Mouse (Mus musculus) ovary, adult 18-20 months (tissue): ENCODE measurements around the gene Atp6v0a2.
A peak's percentile ranks its signal among the peaks of the same experiment; 100 is the strongest.

ENCODE experiments used
- DNase-seq: peaks from one replicate; pipeline ENCODE4 v3.0.0; 2022; ENCODE audit warnings: low spot score, mixed read lengths

Gene Atp6v0a2

DNA sequence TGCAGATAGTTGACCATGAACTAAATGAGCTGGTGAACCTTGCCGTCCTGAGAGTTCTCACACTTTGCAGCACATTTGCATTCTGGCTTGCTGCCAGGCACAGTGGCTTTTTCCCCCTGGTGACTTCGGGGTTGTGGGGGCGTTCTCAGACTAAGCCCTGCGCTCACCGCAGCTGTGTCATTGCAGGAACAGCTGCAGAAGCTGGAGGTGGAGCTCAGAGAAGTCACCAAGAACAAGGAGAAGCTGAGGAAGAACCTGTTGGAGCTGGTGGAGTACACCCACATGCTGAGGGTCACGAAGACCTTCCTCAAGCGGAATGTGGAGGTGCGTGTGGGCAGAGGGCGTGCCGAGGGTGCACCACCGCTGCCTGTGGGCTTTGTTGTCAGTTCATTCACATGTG lies 8.9 kb downstream of the Atp6v0a2 start:
- no peak for DNase-seq

DNA sequence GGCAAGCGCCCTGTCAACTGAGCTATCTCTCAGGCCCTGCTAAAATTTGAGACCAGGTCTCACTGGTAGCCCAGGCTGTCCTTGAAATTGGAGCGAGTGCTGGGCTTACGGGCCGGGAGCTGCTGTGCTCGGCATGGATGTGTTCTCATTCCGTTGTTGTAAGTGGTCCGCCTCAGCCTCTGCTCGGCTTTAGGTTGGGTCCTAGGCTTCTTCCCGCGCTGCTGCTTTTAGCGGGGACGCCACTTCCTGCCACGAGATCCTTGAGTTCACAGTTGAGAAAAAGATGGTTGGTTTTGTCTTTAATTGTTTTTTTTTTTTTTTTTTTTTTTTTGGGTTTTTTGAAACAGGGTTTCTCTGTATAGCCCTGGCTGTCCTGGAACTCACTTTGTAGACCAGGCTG lies 9.5 kb downstream of the Atp6v0a2 start:
- DNase-seq = no peak

DNA sequence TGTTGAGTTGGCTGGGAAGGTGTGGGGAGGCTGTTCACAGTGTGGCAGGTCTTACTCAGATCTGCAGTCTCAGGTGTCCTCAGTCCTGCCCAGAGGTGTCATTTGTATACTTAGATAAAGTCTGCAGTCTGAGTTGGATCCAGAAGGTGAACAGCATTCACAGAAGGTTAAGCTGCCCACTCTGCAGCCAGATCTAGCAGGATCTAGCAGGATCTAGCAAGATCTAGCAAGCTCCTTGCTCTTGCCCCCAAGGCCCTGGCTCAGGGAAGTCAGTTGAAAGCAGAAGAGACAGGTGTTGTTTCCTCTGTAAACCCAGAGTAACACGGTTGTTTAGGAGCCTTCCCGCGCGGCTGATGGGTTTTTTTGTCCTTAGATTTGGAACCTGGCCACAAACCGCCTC lies 85.4 kb downstream of the Atp6v0a2 start:
- DNase-seq = no peak

DNA sequence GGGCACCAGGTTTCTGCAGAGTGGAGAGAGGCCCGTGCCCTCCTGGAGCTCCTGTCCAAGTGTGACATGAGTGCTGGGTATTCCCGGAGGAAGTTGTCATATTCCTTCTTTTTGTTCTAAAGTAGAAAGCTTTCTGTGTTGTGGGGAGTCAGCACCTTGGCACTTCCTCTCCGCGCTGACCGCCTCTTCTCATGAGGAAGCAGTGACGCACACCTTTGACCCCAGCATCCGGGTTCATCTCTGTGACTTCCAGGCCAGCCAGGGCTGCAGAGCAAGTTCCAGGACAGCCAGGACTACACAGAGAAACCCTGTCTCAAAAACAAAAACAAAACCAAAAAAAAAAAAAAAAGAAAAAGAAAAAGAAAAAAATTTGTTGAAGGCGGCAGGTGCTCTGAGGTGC lies 86.8 kb downstream of the Atp6v0a2 start:
- no peak for DNase-seq

DNA sequence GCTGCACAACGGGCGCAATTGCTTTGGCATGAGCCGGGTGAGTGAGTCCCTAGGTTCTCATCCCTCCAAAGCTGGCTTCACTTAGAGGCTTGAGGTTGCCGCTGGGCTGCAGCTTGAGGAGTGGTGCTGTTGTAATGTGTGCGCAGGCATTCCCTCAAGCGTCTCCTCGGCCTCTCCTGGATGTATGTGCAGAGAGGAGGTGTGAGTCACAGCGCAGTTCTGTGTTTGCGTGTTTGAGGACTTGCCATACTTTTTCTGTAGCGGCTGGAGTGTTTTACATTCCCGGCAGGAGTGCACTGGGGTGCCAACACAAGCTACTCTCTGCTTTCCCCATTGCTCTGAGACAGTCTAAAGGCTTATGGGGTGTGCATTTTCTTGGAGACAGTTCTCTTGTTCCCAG lies 89.6 kb downstream of the Atp6v0a2 start:
- DNase-seq = no peak

DNA sequence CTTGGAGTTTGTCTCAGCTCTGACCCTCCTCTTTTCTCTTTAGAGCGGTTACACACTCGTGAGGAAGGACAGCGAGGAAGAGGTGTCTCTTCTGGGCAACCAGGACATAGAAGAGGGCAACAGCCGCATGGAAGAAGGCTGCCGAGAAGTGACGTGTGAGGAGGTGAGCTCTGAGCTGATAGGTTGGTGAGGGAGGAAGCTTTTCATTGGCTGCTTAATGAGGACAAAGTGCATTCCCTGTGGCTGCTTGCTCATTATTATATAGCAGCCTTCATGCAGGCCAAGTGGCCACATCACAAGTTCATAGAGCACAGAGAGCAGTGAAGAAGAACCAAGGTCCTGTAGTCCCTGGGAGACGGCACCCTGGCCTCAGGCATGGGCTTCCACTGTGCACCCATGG lies 90.0 kb downstream of the Atp6v0a2 start:
- no peak for DNase-seq

DNA sequence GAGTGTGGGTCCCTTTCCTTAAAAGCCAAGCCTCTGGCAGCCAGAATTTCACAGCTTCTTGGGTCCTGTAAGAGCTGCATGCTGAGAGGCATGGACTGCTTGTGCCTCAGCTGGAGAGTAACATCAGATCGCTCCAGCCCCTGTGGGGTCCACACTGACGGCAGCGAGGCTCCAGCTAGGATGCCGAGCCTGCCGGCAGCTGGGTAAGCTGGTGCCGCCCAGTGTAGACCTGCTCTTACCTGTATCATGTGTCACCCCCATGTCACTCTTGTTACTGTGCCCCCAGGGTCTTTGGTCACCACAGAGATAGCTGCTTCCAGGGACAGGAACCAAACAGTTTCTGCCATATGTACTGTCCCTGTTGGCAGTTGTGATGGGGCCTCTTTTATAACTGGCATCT lies 94.7 kb downstream of the Atp6v0a2 start:
- DNase-seq = no peak

DNA sequence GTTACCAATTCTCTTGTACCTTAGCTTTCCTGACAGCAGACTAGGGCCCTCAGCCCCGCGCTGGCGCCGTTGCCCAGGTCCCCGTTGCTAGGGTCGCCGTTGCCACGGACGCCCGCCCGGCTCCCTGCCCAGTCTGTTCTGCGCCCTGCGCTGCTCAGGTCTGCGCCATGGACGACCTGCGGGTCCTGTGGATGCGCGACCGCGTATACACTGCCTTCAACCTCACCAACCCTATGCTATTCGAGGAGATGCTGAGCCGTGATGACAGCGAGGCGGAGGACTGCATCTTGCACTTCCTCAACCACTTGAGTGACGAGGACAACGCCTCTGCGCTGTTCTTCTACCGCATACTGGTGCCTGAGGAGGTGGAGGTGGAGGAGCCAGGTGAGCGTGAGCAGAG lies 96.6 kb downstream of the Atp6v0a2 start, which contains the start of gene Dnah10:
Gene Dnah10 (plus strand): TSS at position 89 of the 400 bp plus-strand sequence.
- no peak for DNase-seq

DNA sequence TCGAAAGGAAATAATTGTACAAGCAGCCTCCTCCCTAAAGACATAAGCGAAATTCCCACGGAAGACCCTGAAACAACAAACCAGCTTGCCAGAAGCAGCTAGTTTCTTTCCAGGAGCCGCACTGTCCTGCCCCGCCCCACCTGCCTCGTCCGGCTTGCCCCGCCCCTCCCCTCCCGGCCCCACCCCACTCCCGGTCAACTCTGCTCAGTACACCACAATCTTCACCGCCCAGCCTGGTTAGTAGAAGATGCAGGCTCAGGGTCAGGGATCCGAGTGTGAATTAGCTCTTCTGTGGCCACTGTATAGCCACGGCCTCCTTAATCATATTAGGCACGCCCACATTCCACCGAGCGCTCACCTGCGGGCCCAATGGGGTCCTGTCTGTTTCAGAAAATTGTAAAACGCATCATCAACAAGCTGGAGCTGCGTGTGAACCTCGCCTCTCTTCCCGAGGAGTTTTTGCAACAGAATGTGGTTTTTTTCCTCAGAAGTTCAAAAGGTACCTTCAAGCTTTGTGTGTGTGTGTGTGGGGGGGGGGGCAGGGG lies 101.4 kb downstream of the Atp6v0a2 start:
- no peak for DNase-seq

DNA sequence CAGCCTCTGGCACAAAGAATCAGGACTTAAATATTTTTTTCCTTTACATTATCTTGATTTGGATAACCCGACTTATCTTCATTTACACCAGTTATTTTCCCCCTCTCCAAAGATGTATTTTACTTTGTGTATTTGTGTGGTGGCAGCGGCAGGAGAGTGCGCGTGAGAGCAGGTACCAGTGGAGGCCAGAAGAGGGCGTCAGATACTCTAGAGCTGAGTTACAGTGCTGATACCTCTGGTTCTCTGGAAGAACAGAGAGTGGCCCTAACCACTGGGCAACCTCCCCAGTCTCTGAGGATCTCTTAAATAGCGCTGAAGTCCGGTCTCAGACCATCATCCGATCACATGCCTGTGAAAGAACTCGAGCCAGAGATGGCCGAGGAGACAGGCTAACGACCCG lies 105.6 kb downstream of the Atp6v0a2 start:
- no peak for DNase-seq

DNA sequence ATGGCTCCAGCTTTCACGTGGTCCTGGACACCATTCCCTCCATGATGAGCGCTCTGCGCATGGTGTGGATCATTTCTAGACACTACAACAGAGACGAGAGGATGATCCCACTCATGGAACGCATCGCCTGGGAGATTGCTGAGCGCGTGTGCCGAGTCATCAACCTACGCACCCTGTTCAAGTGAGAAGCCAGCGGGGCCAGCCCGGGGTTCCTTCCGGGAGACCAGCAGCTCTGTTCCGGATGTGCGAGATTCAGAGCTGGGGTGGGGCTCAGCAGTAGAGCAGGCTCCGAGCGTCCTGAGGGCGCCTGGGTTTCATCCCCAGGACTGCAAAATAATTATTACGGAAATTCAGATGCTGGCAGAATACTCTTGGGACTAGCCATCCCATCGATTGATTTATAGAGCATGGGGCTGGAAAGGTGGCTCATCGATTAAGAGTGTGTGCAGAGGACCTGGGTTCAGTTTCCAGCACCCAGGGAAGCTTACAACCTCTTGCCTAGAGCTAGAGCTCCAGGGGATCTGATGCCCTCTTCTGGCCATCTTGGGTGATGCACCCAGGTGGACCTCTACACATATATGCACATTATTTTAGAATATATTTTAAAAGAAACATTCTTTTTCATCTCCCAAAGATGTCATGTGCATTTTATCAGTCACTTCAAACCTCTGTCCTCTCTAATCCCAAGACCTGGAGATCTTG lies 113.7 kb downstream of the Atp6v0a2 start:
- no peak for DNase-seq

DNA sequence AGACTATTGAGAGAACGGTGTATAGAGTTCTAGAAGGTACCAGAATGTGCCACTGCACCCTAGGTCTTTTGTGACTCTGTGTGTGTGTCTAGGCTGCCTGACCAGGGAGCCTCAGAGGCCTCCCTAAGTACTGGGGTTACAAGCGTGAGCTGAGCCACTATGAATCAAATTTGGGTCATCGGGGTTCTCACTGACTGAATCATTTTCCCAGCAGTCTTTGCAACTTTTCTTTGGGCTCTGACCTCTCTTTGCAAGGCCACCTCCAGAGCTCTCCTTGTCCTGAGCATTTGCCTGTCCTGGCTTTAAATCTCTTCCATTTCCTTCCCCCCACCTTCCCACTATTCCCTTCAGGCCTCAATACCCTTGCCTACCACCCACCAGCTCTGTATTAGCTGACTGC lies 115.5 kb downstream of the Atp6v0a2 start:
- DNase-seq = no peak

DNA sequence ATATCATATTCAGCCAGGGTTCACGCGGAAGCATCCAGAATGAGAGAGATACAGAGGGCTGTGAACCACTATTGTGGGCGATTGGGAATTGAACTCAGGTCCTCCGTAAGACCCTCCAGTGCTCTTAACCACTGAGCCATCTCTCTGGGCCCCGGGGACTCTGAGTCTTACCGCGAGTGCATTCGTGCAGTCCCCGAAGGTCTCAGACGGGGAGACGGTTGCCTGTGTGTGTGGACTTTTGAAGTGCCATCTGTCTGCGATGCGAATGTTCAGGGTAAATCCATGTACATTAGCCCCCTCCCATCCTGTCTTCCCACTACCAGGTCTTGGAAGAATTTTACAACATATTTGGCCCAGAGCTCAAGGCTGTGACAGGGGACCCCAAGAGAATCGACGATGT lies 117.8 kb downstream of the Atp6v0a2 start:
- no peak for DNase-seq

DNA sequence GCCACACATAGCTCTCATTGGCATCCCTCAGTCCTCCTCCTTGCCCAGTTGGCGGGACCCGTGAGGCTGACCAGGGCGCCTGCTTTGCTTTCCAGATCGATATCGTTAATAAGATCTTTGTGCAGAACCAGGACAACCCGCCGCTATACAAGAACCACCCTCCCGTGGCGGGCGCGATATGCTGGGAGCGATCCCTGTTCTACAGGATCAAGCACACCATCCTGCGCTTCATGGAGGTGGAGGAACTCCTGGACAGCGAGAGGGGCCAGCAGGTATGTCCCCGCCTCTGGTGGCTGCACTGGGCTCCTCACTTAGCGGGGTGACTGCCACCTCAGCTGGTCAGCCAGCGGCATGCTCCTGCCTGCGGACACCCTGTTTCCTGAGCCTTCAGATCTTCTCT lies 119.9 kb downstream of the Atp6v0a2 start:
- DNase-seq = no peak

DNA sequence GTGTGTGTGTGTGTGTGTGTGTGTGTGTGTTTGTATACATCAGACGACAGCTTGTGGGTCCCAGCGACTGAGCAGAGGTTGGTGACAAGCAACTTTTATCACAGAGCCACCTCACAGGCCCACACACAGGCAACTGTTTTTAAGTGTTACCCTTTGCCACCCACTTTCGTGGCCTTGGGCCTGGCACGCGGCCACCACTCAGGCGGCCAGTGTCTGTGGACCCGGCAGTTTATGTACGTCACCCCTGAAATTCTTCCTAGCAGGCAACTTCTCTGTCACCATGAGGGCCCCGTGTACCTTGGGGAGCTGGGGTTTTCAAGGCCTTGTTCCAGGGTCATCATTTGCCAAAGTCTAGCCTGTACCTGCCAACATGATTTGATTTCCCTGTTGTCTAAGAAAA lies 123.3 kb downstream of the Atp6v0a2 start:
- DNase-seq = peak; percentile 7

DNA sequence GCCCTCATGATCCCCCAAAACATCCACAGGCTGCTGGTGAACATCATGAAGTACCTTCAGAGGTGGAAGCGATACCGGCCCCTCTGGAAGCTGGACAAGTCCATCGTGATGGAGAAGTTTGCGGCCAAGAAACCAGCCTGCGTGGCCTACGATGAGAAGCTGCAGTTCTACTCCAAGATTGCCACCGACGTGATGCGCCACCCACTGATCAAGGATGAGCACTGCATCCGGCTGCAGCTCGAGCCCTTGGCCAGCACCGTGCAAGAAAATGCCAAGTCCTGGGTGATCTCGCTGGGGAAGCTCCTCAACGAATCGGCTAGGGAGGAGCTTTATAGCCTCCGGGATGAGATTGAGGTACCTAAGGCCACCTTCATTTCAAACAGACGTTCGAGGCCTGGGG lies 132.6 kb downstream of the Atp6v0a2 start:
- no peak for DNase-seq

DNA sequence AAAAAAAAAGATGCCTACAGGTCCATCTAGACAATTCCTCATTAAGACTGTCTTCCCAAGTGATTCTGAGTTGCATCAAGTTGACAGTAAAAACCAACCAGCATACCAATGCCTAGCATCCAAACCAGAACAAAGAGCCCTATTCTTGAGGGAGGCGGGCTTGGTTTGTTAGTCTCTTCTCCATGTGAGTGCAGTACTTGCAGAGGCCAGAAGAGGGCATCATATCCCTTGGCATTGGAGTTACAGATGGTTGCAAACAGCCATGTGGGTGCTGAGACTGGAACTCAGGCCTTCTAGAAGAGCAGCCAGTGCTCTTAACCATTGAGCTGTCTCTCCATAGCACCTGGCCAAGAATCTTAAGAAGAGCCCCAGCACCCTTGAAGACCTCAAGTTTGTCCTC lies 133.4 kb downstream of the Atp6v0a2 start:
- no peak for DNase-seq
